Mouse (Mus musculus): ENCODE measurements around the gene Eif2ak3. TPM values are rescaled to one million over a fixed set of nuclear protein-coding genes. Genes with fewer than 3 reads are reported as not detected.

Gene Eif2ak3
- total and polyA plus RNA-seq, 2 experiments from 2014 or later, result 8.3 to 22.3 TPM

- Histone ChIP-seq H3K27me3 (ENCODE audit: insufficient read depth, low read length) (no peaks in the 10 kb centered on the region), H3K9me3 (ENCODE audit: low read length) (no peaks in the 10 kb centered on the region), H3K9ac (peak overlapping the region; percentile 55), H3K27ac (ENCODE audit: low read depth, low read length) (peak overlapping the region; percentile 66; the same call in 1 of the 2 replicates), H3K36me3 (ENCODE audit: insufficient read depth) (no peaks in the 10 kb centered on the region), H3K4me3 (ENCODE audit: low read depth, low read length) (peak overlapping the region; percentile 19), H3K4me2 (ENCODE audit: low read depth) (peak overlapping the region; percentile 51), H3K4me1 (ENCODE audit: insufficient read depth) (peaks cover 6% of the 10 kb centered on the region; the same call in 1 of the 2 replicates)
- WGBS, result 3% methylated on average over 22 of the region's 22 CpGs
- peak; percentile 83 for DNase-seq
- ATAC-seq, result peak; percentile 86
- TF ChIP-seq CTCF (IDR thresholded peaks at IDR 0.05; ENCODE audit: low read depth), result peak; percentile 82
Observed at GRCm38 (mm10) chr6:70921274-70922074, 77.2 kb downstream of the Eif2ak3 start.

GRCm38 (mm10) chr6:70931801-70932200, 87.5 kb downstream of the Eif2ak3 start:
- Histone ChIP-seq H3K36me3 (ENCODE audit: insufficient read depth) (no peaks in the 10 kb centered on the region), H3K27ac (ENCODE audit: low read depth, low read length) (no peak overlapping the region), H3K27me3 (ENCODE audit: insufficient read depth, low read length) (no peaks in the 10 kb centered on the region), H3K4me3 (ENCODE audit: low read depth, low read length) (no peak overlapping the region), H3K9ac (no peak overlapping the region), H3K9me3 (ENCODE audit: low read length) (no peaks in the 10 kb centered on the region), H3K4me2 (ENCODE audit: low read depth) (no peak overlapping the region), H3K4me1 (ENCODE audit: insufficient read depth) (no peaks in the 10 kb centered on the region)
- DNase-seq (no peak), ATAC-seq (no peak)
- WGBS, result 86% methylated on average over 2 of the region's 2 CpGs
- TF ChIP-seq CTCF (IDR thresholded peaks at IDR 0.05; ENCODE audit: low read depth), result no peak

- no peak overlapping the region for H3K27ac ChIP-seq (ENCODE audit: low read depth, low read length)
- ATAC-seq, result no peak
- H3K4me3 ChIP-seq (ENCODE audit: low read depth, low read length), result no peak overlapping the region
- no peak for DNase-seq
- 73% methylated on average over 7 of the region's 7 CpGs for WGBS
- H3K9ac ChIP-seq, result no peak overlapping the region
- 0 out of 2 replicates have a peak, but pooled peaks cover 7% of the 10 kb centered on the region for H3K4me1 ChIP-seq (ENCODE audit: insufficient read depth)
- no peak for TF ChIP-seq CTCF (IDR thresholded peaks at IDR 0.05; ENCODE audit: low read depth)
- H3K27me3 ChIP-seq (ENCODE audit: insufficient read depth, low read length), result peaks cover 39% of the 10 kb centered on the region
- H3K9me3 ChIP-seq (ENCODE audit: low read length), result no peaks in the 10 kb centered on the region
- H3K4me2 ChIP-seq (ENCODE audit: low read depth), result no peak overlapping the region
- no peaks in the 10 kb centered on the region for H3K36me3 ChIP-seq (ENCODE audit: insufficient read depth)
Observed at GRCm38 (mm10) chr6:70953274-70953673, 109.0 kb downstream of the Eif2ak3 start.

- Histone ChIP-seq H3K4me2 (ENCODE audit: low read depth) (no peak overlapping the region), H3K27me3 (ENCODE audit: insufficient read depth, low read length) (peaks cover 45% of the 10 kb centered on the region), H3K9me3 (ENCODE audit: low read length) (no peaks in the 10 kb centered on the region), H3K4me1 (ENCODE audit: insufficient read depth) (0 out of 2 replicates have a peak, but pooled peaks cover 7% of the 10 kb centered on the region), H3K9ac (no peak overlapping the region), H3K36me3 (ENCODE audit: insufficient read depth) (no peaks in the 10 kb centered on the region), H3K4me3 (ENCODE audit: low read depth, low read length) (no peak overlapping the region), H3K27ac (ENCODE audit: low read depth, low read length) (no peak overlapping the region)
- TF ChIP-seq CTCF (IDR thresholded peaks at IDR 0.05; ENCODE audit: low read depth), result peak; percentile 50
- WGBS, result 6% methylated on average over 6 of the region's 6 CpGs
- ATAC-seq, result no peak; the same call in 1 of the 2 replicates
- DNase-seq, result peak; percentile 61
Observed at GRCm38 (mm10) chr6:70954040-70954439, 109.7 kb downstream of the Eif2ak3 start.

Other genes with a start within 250 kb of the Eif2ak3 start
- 19.6 and 22.6 TPM in 2 replicates for gene Rpia, start 52.3 kb upstream of the Eif2ak3 start, total RNA-seq (2014; rRNA removed)
- 0.73 and 1.2 TPM in 2 replicates for gene Rpia, start 52.3 kb upstream of the Eif2ak3 start, polyA plus RNA-seq (2015; fragmentation: Nextera tagmentation; extraction: Ambion mirVana)
- gene Tex37, start 74.4 kb downstream of the Eif2ak3 start, total RNA-seq (2014; rRNA removed), result not detected in 2 replicates
- not detected in 2 replicates for gene Tex37, start 74.4 kb downstream of the Eif2ak3 start, polyA plus RNA-seq (2015; fragmentation: Nextera tagmentation; extraction: Ambion mirVana)
- not detected in 2 replicates for gene Foxi3, start 112.0 kb downstream of the Eif2ak3 start, total RNA-seq (2014; rRNA removed)
- gene Foxi3, start 112.0 kb downstream of the Eif2ak3 start, polyA plus RNA-seq (2015; fragmentation: Nextera tagmentation; extraction: Ambion mirVana), result not detected in 2 replicates